Mouse (Mus musculus): ENCODE measurements around the gene Rnf166.

- TF ChIP-seq POLR2A (IDR thresholded peaks at IDR 0.05; ENCODE audit: insufficient read depth, low read length) (no peak), CTCF (IDR thresholded peaks at IDR 0.05; ENCODE audit: low read depth, low read length) (no peak), EP300 (IDR thresholded peaks at IDR 0.05; ENCODE audit: insufficient read depth, low read depth, low read length) (no peak)
Measured at GRCm38 (mm10) chr8:122469407-122469806, 6.5 kb downstream of the Rnf166 start.
